Mouse (Mus musculus): Measurements from ENCODE around the gene Dclre1b. TPM values are rescaled to one million over a fixed set of nuclear protein-coding genes. Genes with fewer than 3 reads are reported as not detected.

Gene Dclre1b
- total RNA-seq, 2 experiments from 2014 or later: 8.9 to 9.1 TPM

- DNase-seq (ENCODE audit: low spot score in 2 of 2): peak in 1 of 2 experiments; percentile 8
These were observed 31.3 kb downstream of the Dclre1b start for GRCm38 (mm10) chr3:103777940-103778339.

GRCm38 (mm10) chr3:103774009-103774408, 35.2 kb downstream of the Dclre1b start:
- DNase-seq (ENCODE audit: low spot score in 2 of 2): no peak

GRCm38 (mm10) chr3:103773508-103773907, 35.7 kb downstream of the Dclre1b start:
- DNase-seq (ENCODE audit: low spot score in 2 of 2): no peak

GRCm38 (mm10) chr3:103772846-103773245, 36.4 kb downstream of the Dclre1b start:
- no peak for DNase-seq (ENCODE audit: low spot score in 2 of 2)

DNA sequence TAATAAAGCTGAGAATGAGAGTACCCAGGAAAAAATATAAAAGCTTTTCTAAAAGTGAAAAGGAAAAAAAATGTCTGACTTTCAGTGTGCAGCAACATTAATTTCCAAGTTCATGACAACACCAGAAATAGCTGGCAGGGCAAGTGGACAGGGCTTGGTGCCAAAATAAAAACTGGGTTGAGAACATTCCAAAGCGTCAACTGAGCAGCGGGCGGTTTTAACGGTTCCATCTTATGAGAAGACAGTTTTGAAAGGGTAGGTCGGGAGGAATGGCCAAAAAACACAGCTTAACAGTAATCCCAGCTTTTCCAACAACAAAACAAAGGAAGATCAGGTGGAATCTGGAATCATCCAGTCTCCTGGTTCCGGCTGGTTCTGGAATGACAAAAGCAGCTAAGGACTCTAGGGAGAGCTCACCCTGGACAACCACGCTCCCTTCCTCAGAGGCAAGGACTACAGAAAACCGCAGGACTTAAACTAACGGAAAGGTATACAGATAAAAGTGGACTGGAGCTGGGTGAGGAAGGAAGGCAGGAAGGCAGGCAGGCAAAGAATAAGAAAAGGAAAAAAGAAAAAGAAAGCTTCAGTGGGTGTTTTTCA, 37.6 kb downstream of the Dclre1b start:
- DNase-seq (ENCODE audit: low spot score in 2 of 2): peak in 1 of 2 experiments; percentile 62

DNA sequence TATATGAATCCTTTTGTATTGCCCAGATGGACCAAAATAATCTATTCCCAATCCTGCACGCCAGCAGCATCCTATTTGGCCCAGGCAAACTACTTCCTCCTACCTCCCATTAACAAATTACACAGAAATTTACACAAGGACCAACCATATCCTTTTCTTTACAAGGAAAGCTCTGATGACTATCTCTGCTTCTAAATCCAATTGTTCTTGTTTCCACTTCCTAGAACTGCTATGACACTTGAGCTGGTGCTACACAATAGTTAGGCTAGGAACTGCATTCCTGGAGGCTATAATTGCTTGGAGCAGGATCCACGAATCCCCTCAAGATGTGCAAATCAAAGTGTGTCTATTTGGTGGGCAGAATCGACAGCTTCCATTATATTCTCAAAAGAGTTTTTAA, 42.5 kb downstream of the Dclre1b start:
- DNase-seq (ENCODE audit: low spot score in 2 of 2): no peak

GRCm38 (mm10) chr3:103759261-103759970, 49.8 kb downstream of the Dclre1b start:
- DNase-seq (ENCODE audit: low spot score in 2 of 2): no peak

DNA sequence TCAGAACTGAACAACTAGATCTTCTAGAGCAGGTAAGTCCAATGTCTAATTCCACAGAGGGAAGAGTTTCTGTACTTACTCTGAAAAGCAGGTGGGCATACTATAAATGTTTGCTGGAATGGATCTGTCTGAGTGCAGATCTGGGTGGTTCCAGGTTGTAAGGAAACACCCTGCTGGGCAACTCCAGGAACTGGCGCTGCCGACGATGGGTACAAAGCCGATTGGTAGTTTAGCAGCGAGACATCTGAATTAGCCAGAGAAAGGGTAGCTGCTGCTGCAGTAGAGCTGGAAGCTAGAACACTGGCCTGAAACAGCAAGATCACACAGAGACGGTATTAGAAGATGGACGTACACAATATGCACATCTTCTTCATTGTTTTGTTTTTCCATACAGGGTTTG, 50.8 kb downstream of the Dclre1b start:
- no peak for DNase-seq (ENCODE audit: low spot score in 2 of 2)

GRCm38 (mm10) chr3:103756920-103757319, 52.3 kb downstream of the Dclre1b start:
- no peak for DNase-seq (ENCODE audit: low spot score in 2 of 2)

GRCm38 (mm10) chr3:103755351-103755750, 53.9 kb downstream of the Dclre1b start:
- DNase-seq (ENCODE audit: low spot score in 2 of 2): no peak

- DNase-seq (ENCODE audit: low spot score in 2 of 2): no peak
These were observed 57.7 kb downstream of the Dclre1b start for GRCm38 (mm10) chr3:103751558-103751957.

Other genes starting within 250 kb of the Dclre1b start
- gene Syt6, start 234.2 kb downstream of the Dclre1b start, total RNA-seq (2021): 1 to 10 TPM; 8.3 to 8.8 TPM
- under 1 TPM in 1 of 2 experiments, not detected in 1; 0.90 TPM for gene Atg4a-ps, start 163.4 kb downstream of the Dclre1b start, total RNA-seq (2021)
- 10 to 100 TPM; 11.1 to 12.6 TPM for gene Olfml3, start 71.4 kb downstream of the Dclre1b start, total RNA-seq (2021)
- gene Gm10964, start 70.1 kb downstream of the Dclre1b start, total RNA-seq (2021): not detected
- 10 to 100 TPM; 91.2 to 91.3 TPM for gene Hipk1, start 17.9 kb downstream of the Dclre1b start, total RNA-seq (2021)
- gene Ap4b1, start 76 bp upstream of the Dclre1b start, total RNA-seq (2021): 10 to 100 TPM; 13.0 to 16.2 TPM
- under 1 TPM; 0.30 to 0.45 TPM for gene Gm43064, start 129 bp upstream of the Dclre1b start, total RNA-seq (2021)
- gene Bcl2l15, start 23.2 kb upstream of the Dclre1b start, total RNA-seq (2021): 1 to 10 TPM in 1 of 2 experiments, under 1 TPM in 1; 0.88 to 1.2 TPM
- 1 to 10 TPM; 1.2 to 1.5 TPM for gene Ptpn22, start 50.4 kb upstream of the Dclre1b start, total RNA-seq (2021)
- 10 to 100 TPM; 16.5 to 17.3 TPM for gene Rsbn1, start 104.7 kb upstream of the Dclre1b start, total RNA-seq (2021)
- 10 to 100 TPM; 39.2 to 39.7 TPM for gene Phtf1, start 158.7 kb upstream of the Dclre1b start, total RNA-seq (2021)